Mouse (Mus musculus) left cerebral cortex, adult 9 months (tissue): Measurements from ENCODE around the gene Vangl2.

Experiments used
- DNase-seq, 2 experiments: peaks; one replicate each; pipeline ENCODE4 v3.0.0; 2022; ENCODE audit warnings: low spot score in 2 of 2

Gene Vangl2

DNA sequence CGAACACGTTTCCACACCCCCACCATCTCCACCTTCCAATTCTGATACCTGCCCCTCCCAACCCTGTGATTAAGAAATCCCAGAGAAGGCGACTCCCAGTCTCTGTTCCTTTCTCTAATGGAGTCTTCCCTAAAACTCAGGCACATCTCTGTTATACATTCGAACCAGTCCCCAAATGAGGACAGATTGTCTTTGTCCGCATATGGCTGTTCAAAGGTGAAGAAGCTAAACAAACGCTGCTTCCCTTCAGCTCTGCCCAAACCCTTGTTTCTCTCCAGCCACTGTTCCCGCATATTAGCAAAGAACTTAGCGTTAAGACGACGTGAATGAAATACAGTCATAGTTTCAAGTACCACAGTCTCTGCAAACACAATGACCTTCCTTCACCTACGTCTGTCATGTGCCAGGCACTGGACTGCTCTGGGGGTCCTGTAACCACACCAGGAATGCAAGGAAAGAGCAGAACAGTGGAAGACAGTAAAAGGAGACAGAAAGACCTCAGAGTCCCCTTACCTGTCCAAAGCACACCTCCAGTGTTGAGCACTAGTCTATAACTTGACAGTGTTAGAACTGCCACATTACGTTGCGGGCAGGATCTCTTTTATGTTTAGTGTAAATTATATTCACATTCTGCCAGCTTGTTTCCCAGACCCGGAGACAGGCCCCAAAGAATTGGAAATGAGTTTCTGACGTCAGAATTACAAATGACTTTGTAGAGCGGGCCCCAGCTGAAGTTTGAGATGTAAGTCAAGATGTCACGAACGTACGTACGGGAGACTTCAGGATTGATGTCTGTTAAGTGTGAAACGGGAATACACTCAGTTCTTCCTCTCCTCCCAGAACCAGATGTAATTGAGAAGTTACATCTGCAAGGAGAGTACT, at the start of gene Vangl2:
TSS of gene Vangl2 (minus strand) at position 51 of the 882 bp plus-strand sequence.
- no peak for DNase-seq

DNA sequence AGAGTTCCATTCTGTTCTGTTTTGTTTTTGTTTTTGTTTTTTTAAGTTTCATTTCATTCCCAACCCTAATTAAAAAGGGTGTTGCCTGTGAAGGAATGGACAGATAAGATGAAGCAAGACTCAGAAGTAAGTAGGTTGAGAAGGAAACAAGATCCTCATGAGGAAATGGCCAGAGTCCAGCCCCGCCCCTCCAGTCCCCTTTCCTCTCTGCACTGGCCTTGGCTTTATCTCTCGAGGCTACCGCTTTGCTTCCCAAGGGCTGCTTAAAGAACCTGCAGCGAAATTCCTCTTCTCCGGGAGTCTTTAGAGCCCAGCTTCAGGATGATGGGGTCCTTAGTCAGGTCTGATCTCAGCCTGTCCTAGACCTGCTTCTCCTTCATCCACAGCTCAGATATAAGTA, 49.7 kb upstream of the Vangl2 start:
- no peak for DNase-seq

DNA sequence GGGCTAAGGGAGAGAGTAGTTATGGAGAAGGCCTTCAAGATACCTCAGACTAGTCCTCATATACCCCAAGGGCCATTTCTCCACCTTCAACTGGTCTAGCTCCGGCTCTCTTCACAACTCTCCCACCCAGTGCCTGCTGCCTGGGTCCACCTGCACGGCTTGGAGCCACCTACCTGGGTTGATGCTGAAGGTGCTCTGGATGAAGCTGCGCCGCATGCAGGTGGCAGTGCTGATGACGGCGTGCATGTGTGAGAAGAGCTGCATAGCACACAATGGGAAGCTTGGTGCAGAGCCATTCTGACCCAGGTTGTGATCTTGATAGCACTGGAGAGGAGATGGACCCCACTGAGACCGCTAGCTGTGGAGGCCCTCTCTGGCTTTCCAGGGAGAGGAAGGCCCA, 44.4 kb upstream of the Vangl2 start:
- no peak for DNase-seq

DNA sequence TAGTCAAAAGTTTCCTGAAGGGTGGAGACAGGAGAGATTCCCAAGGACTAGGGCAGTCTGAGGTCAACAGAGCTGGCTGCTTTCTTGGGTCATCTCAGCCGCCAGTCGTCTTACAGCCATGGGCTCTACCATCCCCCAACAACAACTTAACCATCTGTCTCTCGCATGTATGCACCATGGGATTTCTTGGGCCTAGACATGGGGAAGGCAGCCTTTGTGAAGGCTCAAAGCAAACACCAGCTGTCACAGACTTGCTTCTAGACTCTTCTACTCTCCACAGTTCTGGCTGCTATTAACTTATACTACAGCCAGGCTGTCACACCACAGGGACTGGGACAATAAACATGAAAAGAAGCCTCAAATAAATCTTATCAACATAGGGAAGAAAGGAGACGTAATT, 43.3 kb upstream of the Vangl2 start:
- DNase-seq = no peak

DNA sequence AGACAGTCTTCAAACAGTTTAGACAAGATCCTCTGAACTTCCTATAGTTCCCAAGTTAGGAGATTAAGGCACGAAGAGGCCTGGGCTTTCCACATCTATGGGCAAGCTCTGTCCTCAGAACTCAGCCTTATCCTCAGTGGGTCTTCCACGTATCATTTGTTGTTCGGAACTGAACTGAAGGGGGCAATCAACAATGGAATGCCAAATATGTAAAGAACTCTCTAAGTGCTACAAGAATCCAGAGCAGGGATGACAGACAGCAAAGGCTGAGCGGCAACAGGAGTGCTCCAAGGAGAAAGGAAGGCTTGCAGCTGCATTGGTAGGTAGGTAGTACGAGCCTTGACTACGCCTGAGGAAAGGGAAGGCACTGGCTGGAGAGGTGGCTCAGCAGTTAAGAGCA, 42.0 kb upstream of the Vangl2 start:
- no peak for DNase-seq

DNA sequence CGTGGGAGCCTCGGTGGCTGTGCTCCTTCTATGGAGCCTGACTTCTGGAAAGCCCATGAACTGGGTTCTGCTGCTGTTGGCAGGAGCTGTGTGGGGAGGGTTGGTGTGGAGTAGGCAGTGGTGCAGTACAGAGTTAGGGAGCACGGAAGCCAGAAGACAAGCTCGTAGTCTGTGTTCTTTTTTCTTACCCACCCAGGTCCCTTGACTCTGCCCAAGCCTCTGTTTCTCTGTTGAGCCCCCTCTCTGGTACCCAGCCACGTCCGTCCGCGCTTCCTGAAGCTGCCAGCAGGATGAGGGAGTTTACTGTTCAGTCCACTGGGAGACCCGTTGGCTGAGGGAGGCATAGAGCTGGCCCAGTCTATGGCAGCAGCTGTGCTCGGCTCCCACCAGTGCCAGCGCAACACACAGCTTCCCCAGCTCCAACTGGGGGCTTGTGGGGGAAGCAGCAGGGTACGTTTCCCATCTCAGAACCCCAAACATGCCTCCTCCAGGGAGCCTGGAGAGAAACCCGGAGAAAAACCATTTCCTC, 36.4 kb upstream of the Vangl2 start:
- peak in 1 of 2 experiments; percentile 15 for DNase-seq

DNA sequence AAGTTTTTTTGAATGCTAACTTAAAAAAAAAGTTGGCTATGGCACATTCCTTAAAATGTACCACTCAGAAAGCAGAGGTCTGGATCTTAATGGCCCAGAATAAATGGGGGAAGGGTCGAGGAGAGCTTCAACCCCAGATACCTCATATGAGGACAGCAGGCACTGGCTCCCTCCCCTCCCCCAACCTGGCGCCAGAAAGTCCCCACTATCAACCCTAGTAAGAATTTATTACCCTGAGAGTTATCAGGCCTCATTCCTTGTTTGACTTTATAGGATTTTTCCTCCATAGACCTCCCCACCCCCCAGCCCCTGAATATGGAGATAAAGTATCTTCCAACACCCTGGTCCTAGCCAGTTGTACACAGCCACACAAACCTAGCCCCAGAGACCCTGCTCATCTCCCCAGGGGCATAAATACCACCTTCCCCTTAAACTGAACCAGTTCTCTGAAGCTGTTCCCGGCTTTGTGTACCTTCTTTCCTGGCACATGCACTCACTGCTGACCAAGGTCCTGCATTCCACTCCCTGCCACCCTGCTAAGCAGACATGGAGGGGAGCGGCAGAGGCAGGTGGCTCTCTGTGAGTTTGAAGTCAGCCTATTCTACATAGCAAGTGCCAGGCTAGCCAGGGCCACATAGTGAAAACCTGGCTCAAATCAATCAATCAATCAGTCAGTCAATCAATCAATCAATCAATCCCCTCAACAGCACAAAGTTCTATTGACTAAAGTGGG, 35.2 kb upstream of the Vangl2 start:
- DNase-seq = no peak

DNA sequence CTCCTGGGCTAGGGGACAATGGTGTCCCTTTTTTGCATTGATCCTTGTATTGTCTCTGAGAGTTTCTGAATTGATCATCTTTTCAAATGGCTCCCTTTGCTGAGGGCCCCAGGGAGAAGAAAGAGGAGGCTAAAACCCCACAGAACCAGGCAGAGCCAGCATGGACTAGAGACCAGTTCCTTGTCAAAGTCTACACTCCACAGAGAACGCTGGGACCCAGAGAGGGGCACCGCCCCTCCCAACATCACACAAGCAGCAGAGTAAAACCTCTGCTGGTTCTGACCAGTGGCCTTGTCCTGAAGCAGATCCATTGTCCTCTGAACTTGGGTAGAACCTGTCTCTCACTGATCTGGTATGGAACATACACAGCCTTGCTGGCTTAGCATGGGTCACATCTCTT, 33.9 kb upstream of the Vangl2 start:
- DNase-seq = no peak

DNA sequence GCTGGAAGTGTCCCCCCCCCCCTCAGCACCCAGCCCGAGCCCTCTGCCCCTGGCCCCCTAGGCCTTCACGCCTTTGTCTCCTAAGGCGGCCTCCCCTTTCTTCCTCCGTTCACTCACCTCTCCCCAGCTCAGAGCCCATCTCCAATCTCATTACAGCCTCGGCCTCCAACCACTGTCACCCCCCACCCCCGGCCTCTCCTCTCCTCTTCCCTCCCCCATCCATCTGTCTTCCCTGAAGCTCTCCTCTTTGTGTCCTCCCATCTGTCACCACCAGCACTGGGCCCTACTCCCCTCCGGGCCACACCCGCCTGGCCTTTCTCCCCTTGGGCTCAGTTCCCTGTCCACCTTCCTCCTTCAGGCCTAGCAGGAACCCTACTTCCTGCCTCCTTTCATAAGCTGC, 33.0 kb upstream of the Vangl2 start:
- no peak for DNase-seq

DNA sequence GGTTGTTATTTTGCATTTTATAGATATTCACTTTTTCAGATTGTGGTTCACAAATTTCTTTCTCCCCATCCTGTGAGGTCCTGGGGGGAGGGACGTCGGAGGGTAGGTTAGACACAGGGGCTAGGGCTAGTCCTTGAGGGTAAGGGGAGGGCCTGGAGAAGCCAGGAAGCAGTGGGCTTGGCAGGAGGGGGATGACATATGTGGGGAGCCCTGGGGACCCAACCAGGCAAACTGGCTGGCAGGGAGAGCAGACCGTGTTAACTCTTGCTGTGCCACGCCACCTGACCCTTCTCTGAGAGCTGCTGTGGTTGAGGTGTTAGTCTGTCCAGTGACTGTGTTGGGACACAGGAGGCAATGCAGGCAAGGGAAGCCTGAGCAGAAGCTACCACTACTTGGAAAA, 32.4 kb upstream of the Vangl2 start:
- DNase-seq = no peak

DNA sequence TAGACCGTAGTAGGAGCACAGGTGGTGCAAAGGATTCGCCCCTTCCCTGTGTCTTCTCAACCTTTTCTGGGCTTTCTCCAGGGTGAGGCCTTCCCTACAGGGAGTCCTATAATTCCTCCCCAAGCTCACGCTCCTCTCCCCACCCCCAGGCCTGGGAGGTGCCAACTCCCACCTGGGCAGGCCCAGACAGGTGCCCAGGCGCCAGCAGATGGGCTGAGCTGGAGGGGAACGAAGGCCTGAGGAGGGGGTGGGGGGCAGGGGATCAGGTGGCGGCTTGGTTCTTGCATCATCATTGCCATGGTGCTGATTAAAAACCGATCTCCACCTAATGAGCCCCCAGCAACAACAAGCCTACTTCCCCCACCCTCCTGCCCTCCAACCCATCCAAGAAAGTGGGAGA, 30.6 kb upstream of the Vangl2 start:
- DNase-seq = no peak

DNA sequence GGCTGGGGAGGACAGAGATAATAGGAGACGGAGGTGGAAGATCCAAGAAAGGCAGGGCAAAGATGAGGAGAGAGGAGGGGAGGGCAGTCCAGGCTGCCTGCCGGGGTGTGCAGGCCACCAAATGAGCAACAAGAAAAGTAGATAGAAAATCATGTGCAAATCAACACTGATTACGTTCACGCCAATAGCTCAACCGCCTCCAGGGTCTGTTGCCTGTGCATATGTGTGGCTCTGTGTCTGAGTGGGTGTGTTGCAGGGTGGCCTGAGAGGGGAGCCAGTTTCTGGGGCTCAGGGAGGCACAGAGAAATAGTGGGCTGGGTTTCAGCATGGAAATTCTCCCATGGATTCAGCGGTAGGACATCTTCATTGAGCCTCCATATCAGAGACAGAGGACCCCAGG, 30.1 kb upstream of the Vangl2 start:
- no peak for DNase-seq

DNA sequence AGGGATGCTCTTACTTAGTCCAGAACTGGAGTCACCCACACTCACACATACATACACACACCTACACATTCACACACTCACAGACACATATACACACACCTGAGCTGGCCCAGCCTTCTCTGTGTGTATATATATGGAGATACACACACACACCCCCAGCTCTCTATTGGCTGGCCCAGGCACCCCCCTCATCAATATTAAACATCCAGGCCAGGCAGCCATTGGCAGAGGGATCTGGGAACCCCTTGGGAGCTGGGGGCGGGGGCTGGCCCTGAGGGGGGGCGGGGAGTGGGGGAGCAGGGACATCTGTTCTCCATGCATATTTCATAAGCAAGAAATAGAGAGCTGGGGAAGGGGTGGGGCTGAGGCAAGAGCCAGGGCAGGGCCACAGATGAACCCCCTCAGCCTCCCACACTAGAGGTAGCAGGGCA, 29.3 kb upstream of the Vangl2 start, which contains the start of gene Nhlh1:
TSS of gene Nhlh1 (minus strand) at position 83 of the 431 bp plus-strand sequence.
- peak in 1 of 2 experiments; percentile 13 for DNase-seq

DNA sequence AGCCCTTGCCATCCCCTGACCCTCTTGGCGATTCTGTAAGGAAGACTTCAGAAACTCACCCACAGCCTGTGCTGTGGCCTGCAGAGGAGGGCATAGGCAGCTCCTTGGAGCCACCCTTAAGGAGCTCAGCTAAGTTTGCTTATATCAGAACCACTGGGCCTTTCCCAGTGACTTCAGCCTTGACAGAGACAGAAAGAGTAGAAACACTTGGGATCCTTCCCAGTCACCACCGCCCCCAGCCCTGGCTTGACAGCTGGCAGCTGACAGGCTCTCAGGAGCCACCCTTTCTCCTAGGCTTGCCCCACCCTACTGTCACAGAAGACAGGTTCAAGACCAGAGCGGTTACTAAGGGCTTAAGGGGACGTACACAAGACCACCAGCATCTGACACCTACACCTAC, 28.0 kb upstream of the Vangl2 start:
- peak in 1 of 2 experiments; percentile 53 for DNase-seq

DNA sequence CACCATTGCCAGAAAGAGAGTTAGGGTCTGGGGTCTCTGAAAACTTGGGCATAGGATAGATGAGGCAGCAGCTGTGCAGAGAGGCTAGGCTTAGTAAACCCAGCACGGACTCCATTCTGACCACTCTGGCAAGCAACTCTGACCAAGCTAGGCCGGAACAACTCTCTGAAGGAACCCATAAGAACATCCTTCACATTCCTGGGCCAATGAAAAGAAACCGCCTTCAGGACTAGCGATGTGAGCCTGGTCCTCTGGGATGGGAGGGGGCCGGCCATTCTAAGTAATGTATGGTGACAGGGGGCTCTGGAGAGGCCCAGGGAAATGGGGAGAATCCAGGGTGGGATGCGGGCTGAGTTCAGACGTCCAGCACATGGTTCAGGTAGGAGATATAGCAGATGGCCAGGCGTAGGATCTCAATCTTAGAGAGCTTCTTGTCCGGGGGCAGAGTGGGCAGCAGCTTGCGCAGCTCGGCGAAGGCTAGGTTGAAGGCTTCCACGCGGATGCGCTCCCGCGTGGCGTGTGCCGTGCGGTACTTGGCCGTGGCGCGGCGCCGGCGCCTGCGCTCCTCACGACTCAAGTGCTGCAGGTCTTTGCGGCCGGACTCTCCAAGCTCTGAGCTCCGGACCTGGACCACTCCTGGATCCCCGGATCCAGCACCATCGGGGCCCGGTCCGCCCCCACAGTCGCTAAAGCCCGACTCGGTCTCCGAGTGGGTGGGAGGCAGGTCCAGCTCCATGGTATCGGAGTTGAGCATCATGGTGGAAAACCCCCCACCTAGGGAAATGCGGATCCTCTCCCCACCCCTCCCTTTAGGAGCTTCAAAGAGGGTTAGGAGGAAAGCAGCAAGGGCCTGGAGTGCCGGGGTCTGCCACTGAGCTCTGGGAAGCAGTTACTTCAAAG, 25.5 kb upstream of the Vangl2 start:
- peak in 1 of 2 experiments; percentile 20 for DNase-seq

DNA sequence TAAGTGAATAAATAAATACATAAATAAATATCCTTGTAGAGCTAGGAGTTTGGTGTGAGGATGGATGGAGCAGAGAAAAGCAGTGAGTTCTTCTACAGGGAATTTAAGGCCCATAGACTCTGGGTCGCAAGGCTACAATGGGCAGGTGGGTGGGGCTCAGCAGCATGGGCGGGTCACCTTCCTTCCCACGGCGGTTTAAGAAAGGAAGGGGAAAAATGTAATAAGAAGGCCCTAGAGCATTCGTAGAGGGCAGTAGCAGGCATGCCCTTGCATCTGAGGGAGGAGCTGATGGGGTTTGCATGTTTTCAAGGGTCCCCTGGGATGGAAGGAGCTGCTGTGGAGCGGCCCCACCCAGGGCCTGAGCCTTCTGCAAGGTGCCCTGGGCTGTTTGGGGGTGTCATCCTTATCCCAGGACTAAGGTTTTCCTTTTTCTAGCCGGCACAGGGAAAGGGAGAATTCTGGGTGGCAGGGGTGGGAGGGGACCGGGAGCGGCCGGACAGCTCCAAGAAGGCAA, 24.6 kb upstream of the Vangl2 start:
- no peak for DNase-seq

DNA sequence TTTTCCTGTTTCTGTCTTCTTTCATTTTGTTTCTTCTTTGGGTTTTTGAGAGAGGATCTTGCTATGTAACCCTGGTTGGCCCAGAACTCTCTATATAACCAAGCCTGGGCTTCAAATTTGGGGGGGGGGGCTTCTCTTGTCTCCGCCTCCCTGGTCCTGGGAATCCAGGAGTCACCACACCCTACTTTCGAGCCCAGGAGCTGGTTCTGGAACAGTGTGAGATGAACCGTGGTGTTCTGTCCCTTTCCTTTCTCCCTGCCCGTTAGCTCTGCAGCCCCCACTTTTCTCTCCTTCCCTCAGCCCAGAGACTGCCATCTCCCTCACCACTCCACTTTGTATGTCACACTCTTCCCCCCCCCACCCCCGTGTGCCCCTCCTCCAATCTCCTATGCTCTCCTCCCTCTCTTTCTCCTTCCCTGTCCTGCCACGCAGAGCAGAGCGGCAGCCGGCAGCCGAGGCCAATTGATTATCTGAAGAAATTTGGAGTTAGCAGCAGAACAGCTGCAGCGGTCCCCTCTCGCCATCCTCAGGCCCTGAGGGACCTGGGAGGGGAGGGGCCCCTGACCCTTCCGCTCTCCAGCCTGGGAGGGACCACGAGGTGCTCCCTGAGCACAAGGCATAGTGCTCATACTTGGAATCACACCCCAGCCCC, 21.0 kb upstream of the Vangl2 start:
- no peak for DNase-seq

DNA sequence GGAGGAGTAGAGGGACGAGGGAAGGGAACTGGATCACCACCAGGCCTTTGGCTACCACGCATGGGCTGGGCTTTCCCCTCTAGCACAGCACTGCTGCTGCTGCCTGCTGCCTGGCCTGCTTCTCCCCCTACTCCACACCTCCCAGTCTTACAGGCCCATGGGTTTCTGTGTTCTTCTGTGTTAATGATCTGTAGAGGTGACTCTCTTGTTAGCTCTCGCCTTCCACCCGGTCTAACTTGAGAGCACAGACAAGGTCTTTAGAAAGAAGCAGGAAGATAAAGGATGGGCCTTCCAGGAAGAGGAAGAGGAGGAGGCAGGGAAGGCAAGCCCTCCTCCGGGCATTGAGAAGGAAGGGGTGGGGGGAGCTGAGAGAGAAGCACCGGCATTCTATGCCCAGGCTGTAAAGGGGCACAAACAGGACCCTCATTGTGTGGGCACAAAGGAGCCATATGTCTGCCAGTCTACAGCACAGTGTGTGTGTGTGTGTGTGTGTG, 20.0 kb upstream of the Vangl2 start:
- no peak for DNase-seq

DNA sequence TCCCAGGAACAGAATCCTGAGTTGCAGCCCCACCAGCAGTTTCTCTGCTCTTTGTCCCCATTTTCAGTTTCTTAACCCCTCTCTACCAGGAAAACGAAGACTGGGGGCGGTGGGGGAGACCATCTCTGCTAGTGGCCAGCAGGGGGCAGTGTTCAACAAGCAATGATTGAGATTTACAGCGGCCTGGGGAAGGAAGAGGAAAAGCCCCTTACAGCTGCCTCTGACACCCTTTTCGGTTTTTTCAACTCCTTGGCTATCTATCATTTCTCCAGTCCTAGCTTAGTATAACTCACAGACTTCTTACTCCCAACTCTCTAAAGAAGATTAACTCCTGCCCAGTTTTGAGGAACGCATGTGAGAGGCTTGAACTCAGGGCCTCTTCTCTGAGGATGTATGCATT, 18.7 kb upstream of the Vangl2 start:
- peak in 1 of 2 experiments; percentile 60 for DNase-seq

DNA sequence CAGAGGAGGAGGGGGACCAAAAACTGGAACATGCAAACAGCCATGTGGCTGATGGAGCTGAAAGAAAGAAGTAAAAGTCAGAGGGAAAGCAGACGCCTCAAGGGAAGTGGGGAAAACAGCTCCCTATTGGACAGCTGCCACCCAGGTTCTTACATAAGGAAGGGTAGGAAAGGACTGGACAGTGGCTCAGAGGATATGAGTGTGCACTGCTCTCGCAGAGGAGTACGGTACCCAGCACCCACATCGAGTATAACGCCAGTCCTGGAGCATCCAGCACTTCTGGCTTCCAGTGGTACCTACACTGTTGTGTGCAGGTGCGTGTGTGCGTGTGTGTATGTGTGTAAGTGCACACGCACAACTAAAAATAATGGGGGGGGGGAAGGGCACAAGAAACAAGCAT, 18.2 kb upstream of the Vangl2 start:
- no peak for DNase-seq

DNA sequence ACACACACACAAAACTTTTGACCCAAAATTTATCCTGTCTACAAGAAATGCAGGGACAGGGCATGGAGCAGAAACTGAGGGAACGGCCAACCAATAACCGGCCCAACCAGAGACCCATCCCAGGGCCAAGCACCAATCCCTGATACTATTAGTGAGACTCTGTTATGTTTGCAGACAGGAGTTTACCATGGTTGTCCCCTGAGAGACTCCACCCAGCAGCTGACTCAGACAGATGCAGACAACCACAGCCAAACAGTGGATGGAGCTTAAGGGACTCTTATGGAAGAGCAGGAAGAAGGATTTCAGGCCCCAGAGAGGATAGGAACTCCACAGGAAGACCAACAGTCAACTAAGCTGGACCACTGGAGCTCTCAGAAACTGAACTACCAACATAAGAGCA, 1.7 kb upstream of the Vangl2 start:
- DNase-seq = no peak
